Mouse (Mus musculus) kidney, postnatal 25 days (tissue): Measurements from ENCODE around the gene Slc7a6.

Experiments used
- DNase-seq, 2 experiments: peaks; one replicate each; pipeline ENCODE4 v3.0.0; 2021; ENCODE audit warnings: mixed read lengths in 2 of 2

Slc7a6 gene

GRCm38 (mm10) chr8:106168356-106169016, at the start of gene Slc7a6:
TSS of gene Slc7a6 (plus strand) at chr8:106168857.
- DNase-seq: peak; percentile 83 to 87

- DNase-seq: no peak
These were observed 45.2 kb upstream of the Slc7a6 start for GRCm38 (mm10) chr8:106123443-106123842.

DNA sequence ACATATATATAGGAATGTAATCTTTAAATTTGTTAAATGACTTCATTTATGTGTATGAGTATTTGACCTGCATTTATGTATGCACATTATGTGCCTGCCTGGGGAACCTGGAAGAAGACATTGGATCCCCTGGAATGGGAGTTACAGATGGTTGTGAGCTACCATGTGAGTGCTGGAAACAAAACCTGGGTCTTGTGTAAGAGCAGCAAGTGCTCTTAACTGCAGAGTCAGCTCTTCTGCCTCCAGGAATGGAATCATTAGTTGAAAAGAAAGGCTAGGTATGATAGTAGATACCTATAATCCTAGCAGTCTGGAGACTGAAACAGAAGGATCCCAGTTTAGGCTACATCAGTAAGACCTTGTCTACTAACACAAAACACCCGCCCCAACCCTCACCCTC, 42.6 kb upstream of the Slc7a6 start:
- no peak for DNase-seq

DNA sequence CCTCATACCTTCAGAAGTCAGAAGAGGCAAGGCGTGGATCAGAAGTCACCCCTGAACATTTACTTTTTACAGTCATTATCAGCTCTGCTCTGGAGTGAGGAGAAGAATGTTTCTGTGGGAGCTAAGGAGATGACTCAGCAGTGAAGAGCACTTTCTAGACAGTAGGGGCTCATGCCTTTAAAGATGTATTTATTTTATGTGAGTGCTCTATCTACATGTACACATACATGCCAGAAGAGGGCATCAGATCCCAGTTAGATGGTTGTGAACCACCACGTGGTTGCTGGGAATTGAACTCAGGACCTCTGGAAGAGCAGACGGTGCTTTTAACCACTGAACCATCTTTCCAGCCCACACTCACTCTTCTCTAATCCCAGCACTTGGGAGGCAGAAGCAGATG, 41.6 kb upstream of the Slc7a6 start:
- no peak for DNase-seq

DNA sequence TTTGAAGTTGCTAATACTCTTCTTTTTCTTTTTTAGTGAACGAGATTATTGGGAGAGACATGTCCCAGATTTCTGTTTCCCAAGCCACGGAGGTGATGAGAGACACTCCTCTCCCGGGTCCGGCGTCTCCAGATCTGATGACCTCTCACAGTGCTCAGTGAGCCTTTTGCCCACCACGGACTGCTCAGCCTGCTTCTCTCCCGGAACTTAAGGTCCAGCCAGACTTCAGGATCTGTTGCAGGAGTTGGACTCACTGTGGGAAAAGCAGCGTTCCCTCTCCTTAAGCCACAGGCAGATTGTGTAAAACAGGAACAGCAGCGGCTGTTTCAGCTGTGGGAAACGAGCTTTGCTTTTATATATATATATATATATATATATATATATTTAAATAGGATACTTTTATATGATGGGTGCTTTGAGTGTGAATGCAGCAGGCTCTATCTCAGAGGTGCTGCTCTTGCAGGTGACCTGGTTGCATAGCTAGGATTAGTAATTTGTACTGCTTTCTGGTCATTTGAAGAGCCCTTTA, 40.7 kb upstream of the Slc7a6 start:
- peak; percentile 31 to 64 for DNase-seq

DNA sequence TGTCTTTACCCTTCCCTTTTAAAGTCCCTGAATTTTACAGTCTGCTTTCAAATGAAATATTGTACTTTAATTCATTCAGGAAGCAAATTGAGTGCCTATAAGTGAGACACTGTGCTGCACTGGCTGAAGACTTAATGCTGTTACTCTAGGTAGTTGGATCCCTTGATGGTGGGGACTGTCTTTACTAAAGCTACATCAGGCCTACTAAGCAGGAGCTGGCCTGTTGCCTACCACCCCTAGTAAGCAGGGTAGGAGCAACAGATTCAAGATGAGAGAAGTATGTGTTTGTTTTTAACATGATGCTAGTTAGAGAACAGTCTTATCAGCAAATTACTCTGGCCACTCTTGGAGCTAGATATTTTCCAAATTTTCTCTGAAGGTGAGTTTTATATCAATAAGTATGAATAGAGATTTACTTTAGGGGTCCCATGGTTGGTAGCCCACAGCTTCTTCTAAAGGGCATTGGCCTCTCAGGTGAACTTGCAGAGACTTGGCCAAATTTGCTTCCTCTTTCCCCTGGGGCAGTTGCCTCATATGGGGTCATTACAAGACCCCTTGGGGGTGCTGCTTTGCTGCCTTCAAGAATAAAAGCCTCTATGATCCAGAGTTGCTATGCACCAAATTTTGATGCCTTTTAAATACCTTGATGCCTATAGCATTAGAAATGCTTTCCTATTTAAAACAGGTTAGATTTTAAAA, 39.3 kb upstream of the Slc7a6 start:
- DNase-seq: peak in 1 of 2 experiments; percentile 54

GRCm38 (mm10) chr8:106129997-106130396, 38.7 kb upstream of the Slc7a6 start:
- peak in 1 of 2 experiments; percentile 48 for DNase-seq

DNA sequence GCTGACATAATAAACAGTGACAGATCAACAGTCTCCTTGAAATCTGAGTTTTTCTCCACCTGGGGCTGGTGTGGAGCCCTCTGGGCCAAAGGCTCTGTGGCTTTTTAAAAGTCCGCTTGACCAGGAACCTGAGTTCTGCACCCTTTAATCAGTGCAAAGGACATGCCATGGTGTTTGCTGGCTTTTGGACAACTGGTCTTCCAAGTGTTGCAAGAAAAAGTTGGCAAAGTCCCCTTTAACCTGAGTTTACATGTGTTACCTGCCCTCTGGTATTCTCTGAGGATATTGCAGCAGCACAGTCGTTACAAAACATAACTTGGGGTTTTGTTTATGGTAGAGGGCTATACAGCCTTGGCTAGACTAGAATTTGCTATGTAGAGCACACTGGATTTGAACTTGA, 38.2 kb upstream of the Slc7a6 start:
- peak in 1 of 2 experiments; percentile 34 for DNase-seq

GRCm38 (mm10) chr8:106131021-106131420, 37.6 kb upstream of the Slc7a6 start:
- no peak for DNase-seq

DNA sequence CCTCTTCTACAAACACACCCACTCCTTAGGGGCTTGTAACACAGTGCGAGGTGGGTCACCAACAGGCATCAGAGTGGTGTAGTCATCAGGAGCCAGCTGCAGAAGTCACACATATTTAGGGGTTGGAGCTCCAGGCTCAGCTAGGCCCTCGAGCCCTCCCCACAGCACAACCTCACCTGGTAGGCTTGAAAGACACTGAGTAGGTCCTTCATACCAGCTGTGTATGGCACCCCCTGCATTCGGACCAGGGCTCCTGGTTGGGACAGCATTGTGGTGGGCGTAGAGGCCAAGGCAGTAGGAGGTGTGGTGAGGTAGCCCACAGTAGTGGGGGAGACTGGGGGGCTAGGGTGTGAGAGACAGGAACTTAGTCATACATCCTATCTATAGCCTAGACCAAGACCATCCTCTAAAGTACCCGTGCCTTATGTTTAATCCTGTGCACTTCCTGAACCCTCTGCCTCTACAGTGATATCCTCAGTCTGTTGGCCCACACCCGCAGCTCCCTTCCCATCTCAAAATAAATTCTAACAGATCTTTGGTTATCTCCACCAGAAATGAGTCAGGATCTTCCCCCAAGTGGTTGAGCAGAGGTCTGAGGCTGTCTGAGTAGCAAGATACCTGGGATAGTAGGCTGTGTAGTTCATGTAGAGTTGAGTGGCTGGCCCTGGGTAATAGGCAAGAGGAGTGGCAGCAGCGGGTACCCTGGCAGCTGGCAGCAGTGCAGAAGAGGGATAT, 37.0 kb upstream of the Slc7a6 start:
- DNase-seq: no peak

DNA sequence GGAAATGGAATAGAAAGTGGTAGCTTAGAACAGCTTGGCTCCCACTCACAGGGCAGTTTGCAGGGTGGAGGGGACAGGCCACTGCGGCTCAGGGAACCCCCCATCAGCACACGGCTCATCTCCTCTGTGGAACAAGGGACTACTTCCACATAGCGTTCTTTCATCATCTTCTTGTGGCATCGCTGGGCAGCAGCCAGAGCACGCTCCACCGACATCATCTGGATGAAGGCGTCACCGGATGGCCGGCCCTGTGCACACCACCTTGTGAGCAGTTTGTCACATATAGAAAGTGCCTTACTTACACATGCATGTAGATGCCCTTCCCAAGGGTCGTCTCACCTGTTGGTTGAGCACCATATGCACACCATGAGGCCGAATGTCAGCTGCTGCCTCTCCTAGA, 36.3 kb upstream of the Slc7a6 start:
- DNase-seq: no peak

- DNase-seq: peak in 1 of 2 experiments; percentile 48
These were observed 35.1 kb upstream of the Slc7a6 start for GRCm38 (mm10) chr8:106133526-106133925.

DNA sequence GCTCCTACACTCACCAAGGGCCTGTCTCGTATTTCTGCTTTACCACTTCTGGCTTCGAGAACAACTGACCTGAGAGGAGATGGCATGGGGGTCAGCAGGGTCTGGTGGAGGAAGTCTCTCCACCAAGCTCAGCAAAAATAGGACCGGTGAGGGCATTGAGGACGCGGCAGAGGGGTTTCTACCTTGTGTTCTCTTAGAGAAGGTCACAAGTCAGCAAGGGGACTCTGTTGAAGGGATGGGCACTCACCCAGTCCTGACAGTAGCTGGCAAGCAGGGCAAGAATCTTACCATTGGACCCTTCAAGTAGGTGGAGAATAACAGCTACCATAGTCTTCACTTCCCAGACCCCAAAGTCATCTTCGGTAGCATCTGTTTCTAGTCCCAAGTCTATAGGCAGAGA, 34.7 kb upstream of the Slc7a6 start:
- peak in 1 of 2 experiments; percentile 45 for DNase-seq

DNA sequence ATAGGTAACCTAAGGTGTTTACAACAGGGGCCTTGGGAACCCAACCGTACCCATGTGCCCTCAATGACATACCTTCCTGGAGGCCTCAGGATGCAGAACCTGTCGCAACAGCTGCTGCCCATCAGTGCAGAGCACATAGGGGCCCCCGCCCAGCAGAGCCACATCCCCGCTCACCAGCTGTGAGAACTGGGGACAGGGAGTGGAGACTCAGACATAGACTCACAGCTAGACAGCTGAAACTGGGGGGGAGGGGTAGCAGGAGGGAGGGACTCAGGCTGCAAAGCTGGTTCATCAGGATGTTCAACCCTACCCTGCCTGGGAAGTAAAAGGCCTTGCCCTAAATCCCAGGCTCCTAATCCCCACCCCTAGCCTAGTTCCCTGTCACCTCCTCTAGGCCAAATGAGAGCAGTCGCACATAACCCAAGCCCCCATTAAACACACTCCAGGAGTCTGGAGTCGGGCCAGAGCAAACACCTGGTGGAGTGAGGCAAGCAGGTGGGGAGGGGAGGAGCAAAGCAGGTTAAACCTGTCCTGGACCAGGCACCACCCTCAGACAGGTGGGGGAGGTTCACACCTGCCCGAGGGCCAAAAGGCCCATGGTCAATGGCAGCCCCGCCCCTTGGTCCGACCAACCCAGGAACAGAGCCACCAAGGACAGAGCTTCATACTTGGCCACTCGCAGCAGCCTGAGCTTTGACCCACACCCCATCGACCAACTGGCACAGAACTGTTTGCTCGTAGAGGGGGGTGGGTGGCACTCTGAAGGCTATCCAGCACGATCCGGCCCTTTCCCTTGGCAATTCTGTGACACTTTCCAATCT, 33.7 kb upstream of the Slc7a6 start:
- DNase-seq: peak; percentile 94 to 99

- peak; percentile 46 to 87 for DNase-seq
These were observed 33.0 kb upstream of the Slc7a6 start for GRCm38 (mm10) chr8:106135672-106136071.

GRCm38 (mm10) chr8:106136156-106137130, 32.2 kb upstream of the Slc7a6 start, which contains the start of gene Esrp2:
TSS of gene Esrp2 (minus strand) at chr8:106136974.
- DNase-seq: peak; percentile 89 to 98

- DNase-seq: peak; percentile 27 to 70
These were observed 31.3 kb upstream of the Slc7a6 start for GRCm38 (mm10) chr8:106137218-106137905.

- peak; percentile 80 to 88 for DNase-seq
These were observed 30.7 kb upstream of the Slc7a6 start for GRCm38 (mm10) chr8:106137906-106138477.

DNA sequence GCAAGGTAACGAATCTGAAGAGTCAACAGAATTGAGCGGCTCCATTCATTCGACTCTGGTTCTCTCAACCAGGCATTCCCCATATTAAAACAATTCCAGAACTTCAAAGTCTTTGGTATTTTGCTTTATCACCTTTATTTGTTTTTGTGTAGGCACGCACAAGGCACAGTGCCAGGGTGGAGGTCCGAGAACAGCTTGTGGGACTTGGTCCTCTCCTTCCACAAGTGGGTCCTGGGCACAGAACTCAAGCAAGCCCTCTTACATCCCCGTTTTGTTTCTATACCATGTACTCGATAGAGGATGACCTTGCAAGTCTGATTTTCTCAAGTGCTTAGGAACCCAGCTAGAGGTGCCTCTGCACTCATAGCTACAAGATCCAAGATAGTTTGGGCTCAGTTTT, 30.0 kb upstream of the Slc7a6 start:
- no peak for DNase-seq

- no peak for DNase-seq
These were observed 28.5 kb upstream of the Slc7a6 start for GRCm38 (mm10) chr8:106140191-106140590.
